Mouse (Mus musculus) activated CD4-positive, CD25-positive, alpha-beta regulatory T cell (primary cell): Measurements from ENCODE around the gene Mmp17. TPM values are rescaled to one million over a fixed set of nuclear protein-coding genes. Genes with fewer than 3 reads are reported as not detected.

Source experiments
- polyA plus RNA-seq, 2 experiments: library from polyadenylated mRNA; unstranded; fragments of 100-300 nt; shearing (Covaris generic); gene quantifications; one replicate each; pipeline ENCODE4 v1.2.1; 2017

Gene Mmp17
- polyA plus RNA-seq, result 1 to 10 TPM in 1 of 2 experiments, under 1 TPM in 1; 0.08 to 1.1 TPM

DNA sequence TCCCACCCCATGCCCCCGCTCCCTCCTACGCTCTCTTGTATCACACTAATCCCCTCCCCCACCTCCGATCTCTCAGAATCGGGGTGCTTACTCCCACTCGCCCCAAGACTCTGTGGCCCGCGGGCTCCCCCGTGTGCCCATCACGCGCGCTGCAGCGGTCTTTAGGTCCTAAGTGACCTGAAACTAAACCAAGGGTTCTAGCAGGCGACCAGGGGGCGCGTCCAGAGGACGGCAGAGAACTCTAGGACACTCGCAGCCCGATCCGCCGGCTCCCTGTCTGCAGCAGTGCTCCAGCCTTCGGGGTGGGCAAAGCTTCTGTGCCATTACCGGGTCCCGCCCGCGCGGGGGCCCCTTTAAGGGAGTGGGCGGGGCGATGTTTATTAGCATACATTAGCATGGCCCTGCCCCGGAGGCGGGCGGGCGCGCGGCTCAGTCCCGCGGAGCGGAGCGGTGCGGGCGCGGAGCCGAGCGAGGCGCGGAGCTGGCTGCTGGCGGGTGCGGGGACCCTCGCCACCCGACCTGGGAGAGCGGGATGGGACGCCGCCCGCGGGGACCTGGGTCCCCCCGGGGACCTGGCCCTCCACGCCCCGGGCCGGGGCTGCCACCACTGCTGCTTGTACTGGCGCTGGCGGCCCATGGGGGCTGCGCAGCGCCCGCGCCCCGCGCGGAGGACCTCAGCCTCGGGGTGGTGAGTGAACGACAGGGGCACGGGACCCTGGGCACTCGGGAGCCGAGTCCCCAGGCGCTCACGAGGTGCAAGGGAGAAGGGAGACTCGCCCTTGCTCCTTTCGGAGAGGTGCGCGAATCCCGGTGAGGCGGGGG lies at the start of gene Mmp17:
Gene Mmp17 (plus strand): TSS at position 409 of the 822 bp plus-strand sequence.

Other genes starting within 250 kb of the Mmp17 start
- gene Sfswap, start 82.9 kb upstream of the Mmp17 start, polyA plus RNA-seq, result 10 to 100 TPM; 43.7 to 44.1 TPM
- gene Zfp11, start 85.9 kb downstream of the Mmp17 start, polyA plus RNA-seq, result 1 to 10 TPM; 2.1 to 4.5 TPM
- under 1 TPM in 1 of 2 experiments, not detected in 1; 0.14 TPM for gene Sept14, start 124.3 kb downstream of the Mmp17 start, polyA plus RNA-seq
- gene Mrps17, start 131.3 kb downstream of the Mmp17 start, polyA plus RNA-seq, result 100 to 1,000 TPM; 102 to 133 TPM
- gene Nipsnap2, start 140.9 kb downstream of the Mmp17 start, polyA plus RNA-seq, result 10 to 100 TPM; 28.5 to 40.0 TPM
- 10 to 100 TPM; 78.7 to 83.7 TPM for gene Psph, start 203.3 kb downstream of the Mmp17 start, polyA plus RNA-seq